Mouse (Mus musculus) kidney, embryonic 14.5 days (tissue): ENCODE measurements at regions not wholly inside any gene's neighbourhood (a gene's known extent, or its start where the extent isn't known, plus 50 kb on each side); places are given as distances from the start of the nearest gene placed in this dataset.
A peak's percentile ranks its signal among the peaks of the same experiment; 100 is the strongest.
"Not testable (repeated sequence)": the region's sequence is repeated elsewhere in the genome, so short reads cannot be mapped to it uniquely, and the experiment has no call there.

Experiments
- ATAC-seq: fragments of 200-750 bp; cut with Nextera tagmentation; 2 replicates; pipeline ENCODE4 v1.8.0; 2017; ENCODE audit warnings: moderate number of reproducible peaks, mild to moderate bottlenecking, moderate TSS enrichment, moderate library complexity; ENCODE audit not compliant: low FRiP score, low TSS enrichment
- H3K27ac ChIP-seq: fragments of 300-500 bp; sonication (generic); 2 replicates; pipeline ENCODE4 v1.5.1; 2014; ENCODE audit warnings: low read depth, mild to moderate bottlenecking, low read length, moderate library complexity, mixed read lengths
- H3K27me3 ChIP-seq: fragments of 300-500 bp; sonication (generic); 2 replicates; pipeline ENCODE4 v1.6.1; 2014; ENCODE audit warnings: mild to moderate bottlenecking, low read length; ENCODE audit not compliant: control insufficient read depth, insufficient read depth
- H3K36me3 ChIP-seq: fragments of 300-500 bp; sonication (generic); 2 replicates; pipeline ENCODE4 v1.6.1; 2014; ENCODE audit warnings: low read length, mixed read lengths; ENCODE audit not compliant: control insufficient read depth, insufficient read depth
- H3K4me1 ChIP-seq: fragments of 300-500 bp; sonication (generic); 2 replicates; pipeline ENCODE4 v1.6.1; 2014; ENCODE audit warnings: low read length, mixed read lengths; ENCODE audit not compliant: control insufficient read depth, insufficient read depth
- H3K4me2 ChIP-seq: fragments of 300-500 bp; sonication (generic); replicated peaks from 2 replicates; pipeline ENCODE4 v1.6.1; 2014; ENCODE audit warnings: low read depth, mild to moderate bottlenecking, low read length
- H3K4me3 ChIP-seq: fragments of 300-500 bp; sonication (generic); 2 replicates; pipeline ENCODE4 v1.5.1; 2014; ENCODE audit warnings: mild to moderate bottlenecking, low read length
- H3K9ac ChIP-seq: fragments of 300-500 bp; sonication (generic); 2 replicates; pipeline ENCODE4 v1.6.1; 2014; ENCODE audit warnings: low read depth, mild to moderate bottlenecking, low read length, moderate library complexity
- H3K9me3 ChIP-seq: fragments of 300-500 bp; sonication (generic); 2 replicates; pipeline ENCODE4 v1.6.1; 2016; ENCODE audit warnings: low read length; ENCODE audit not compliant: control insufficient read depth
- WGBS: fragments of 180-500 bp; shearing (Covaris S2); extraction: QIAGEN DNeasy Blood & Tissue Kit; methylation state at CpG from one replicate; pipeline ENCODE4 v1.1.7; 2014; 5-methylcytosine and 5-hydroxymethylcytosine counted together

DNA sequence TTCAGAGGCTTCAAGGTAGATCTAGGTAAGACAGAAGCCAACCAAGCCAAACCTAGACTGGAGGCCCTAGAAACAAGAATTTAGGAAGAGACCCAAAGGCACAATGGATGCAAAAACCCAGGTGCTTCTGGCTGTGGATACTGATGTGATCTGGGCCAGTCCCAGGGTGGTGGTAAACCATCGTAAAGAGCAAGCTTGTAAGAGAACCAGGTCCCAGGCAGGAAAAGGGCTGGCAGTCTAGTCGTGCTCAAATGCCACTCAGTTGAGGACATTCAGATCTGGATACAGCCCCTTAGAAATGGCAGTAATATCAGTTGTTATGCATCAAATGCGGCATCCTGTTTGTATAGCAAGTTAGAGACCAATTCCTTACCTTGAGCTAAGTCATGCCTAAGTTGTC lies 175.5 kb upstream of the Pkdcc start:
- H3K27me3 ChIP-seq: no peaks in the 10 kb centered on the region
- no peak for ATAC-seq
- no peak overlapping the region for H3K4me3 ChIP-seq
- no peaks in the 10 kb centered on the region for H3K9me3 ChIP-seq
- H3K9ac ChIP-seq: no peak overlapping the region
- no peaks in the 10 kb centered on the region for H3K36me3 ChIP-seq
- H3K4me2 ChIP-seq: no peak overlapping the region
- H3K27ac ChIP-seq: no peak overlapping the region
- H3K4me1 ChIP-seq: peaks cover 5% of the 10 kb centered on the region; the same call in 1 of the 2 replicates
- WGBS: 89% methylated on average over 3 of the region's 3 CpGs

DNA sequence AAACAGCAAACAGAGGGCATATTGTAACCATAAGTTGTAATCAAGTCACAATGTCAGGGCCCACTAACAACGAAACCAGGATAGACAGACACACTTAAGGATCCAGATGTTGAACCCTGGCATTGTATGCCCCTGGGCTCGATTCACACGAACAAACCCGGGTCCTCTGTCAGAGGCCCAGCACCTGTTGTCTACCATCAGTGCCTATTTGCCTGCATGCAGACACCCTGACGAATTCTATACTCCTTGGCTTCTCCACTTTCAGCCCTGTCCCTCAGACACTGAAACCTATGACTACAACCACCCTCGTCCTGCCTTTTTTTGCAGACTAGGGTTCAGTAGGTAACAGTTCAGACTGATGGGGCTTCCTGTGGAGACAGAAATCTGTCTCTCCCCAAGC lies 170.6 kb upstream of the Pkdcc start:
- H3K27ac ChIP-seq: no peak overlapping the region
- ATAC-seq: no peak

DNA sequence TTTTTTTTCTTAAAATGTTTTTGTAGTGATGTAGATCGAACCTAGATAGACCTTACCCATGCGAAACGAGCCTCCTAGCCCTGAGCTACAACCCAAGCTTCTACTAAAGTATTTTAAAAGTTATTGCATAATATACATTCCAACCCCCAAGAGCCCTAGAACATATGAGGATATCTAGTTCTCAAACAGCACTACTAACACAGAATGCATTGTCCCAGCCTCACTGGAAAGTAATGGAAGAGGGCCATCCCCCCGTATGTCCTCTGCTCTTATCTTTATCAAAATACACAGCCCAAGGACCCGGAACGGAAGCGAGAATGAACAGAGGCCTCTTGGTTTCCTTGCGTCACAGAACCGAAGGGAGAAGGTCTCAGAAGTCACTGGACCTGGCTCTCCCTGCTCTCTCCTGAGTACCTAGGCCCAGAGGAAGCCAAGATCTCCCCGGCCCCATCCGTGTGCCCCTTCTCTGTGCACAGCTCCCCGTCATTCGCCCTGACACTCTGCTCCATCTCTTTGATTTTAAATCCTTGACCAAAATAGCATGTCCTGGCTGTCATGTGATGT lies 165.0 kb upstream of the Pkdcc start:
- Histone ChIP-seq H3K4me3 (no peak overlapping the region), H3K27ac (no peak overlapping the region), H3K9me3 (no peaks in the 10 kb centered on the region), H3K4me2 (no peak overlapping the region), H3K4me1 (no peaks in the 10 kb centered on the region), H3K27me3 (no peaks in the 10 kb centered on the region), H3K36me3 (no peaks in the 10 kb centered on the region), H3K9ac (no peak overlapping the region)
- no peak for ATAC-seq
- WGBS: 69% methylated on average over 13 of the region's 13 CpGs

More for the DNA sequence above, 170.6 kb upstream of the Pkdcc start:
- Histone ChIP-seq H3K4me2 (no peak overlapping the region), H3K36me3 (no peaks in the 10 kb centered on the region), H3K4me1 (peaks cover 8% of the 10 kb centered on the region; the same call in 1 of the 2 replicates), H3K27me3 (no peaks in the 10 kb centered on the region), H3K9ac (no peak overlapping the region), H3K9me3 (no peaks in the 10 kb centered on the region), H3K4me3 (no peak overlapping the region)
- WGBS: 65% methylated on average over 6 of the region's 6 CpGs

DNA sequence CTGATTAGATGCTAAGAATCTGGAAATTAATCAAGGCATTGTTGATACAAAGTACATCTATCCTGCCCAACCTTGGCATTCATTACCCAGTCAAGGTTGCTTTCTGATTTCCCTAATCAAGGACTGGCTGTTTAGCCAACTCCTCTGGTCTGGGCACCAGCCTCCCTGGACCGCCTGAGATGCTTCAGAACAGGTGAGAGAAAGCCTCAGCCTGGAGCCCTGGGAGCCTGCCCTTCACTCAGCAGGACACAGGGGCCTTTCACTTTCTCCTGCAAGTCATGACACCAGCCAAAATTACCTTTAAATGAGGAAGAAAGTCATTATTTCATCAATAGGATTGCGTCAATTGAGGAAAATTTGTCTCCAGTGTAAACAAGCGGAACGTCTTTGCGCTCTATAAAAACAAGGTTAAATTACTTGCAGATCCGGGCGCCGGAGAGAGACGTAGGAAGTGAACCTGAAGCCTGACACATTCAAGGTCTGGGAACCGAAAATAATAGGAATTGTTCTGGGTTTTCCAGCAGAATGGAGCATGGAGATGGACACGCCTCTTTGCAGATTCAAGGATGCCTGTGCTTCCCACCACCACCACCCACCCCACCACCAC lies 164.4 kb upstream of the Pkdcc start:
- no peak overlapping the region for H3K4me2 ChIP-seq
- 36% methylated on average over 11 of the region's 11 CpGs for WGBS
- no peak; the same call in 1 of the 2 replicates for ATAC-seq
- H3K9ac ChIP-seq: no peak overlapping the region
- H3K4me3 ChIP-seq: no peak overlapping the region
- H3K36me3 ChIP-seq: no peaks in the 10 kb centered on the region
- no peaks in the 10 kb centered on the region for H3K9me3 ChIP-seq
- H3K4me1 ChIP-seq: no peaks in the 10 kb centered on the region
- H3K27ac ChIP-seq: no peak overlapping the region
- H3K27me3 ChIP-seq: no peaks in the 10 kb centered on the region

DNA sequence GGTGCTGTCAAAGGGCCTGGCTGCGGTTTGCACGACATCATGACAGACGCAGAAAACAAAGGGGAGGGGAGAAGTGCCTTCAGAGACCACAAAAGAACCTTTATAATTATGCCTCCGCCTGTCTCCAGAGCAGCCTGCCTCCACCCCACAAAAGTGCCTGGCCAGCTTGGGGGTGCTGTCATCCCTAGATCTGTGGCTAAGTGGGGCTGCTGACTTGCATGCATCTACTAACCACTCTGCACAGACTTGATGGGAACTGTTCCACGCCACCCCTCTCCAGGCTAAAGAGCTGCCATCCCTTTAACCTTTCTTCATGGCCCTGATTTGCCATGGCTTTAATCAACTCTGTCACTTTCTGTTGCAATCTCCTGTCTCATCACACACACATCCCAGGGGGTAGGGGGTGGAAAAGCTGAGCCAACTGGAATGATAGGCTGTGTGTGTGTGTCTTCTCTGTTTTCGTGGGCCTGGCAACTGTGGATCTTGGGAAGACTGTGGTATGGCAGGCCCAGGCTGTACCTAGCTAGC lies 162.4 kb upstream of the Pkdcc start:
- no peak overlapping the region for H3K27ac ChIP-seq
- no peak overlapping the region for H3K9ac ChIP-seq
- H3K4me3 ChIP-seq: no peak overlapping the region
- no peaks in the 10 kb centered on the region for H3K27me3 ChIP-seq
- H3K9me3 ChIP-seq: no peaks in the 10 kb centered on the region
- WGBS: 68% methylated on average over 6 of the region's 6 CpGs
- no peak for ATAC-seq
- no peaks in the 10 kb centered on the region for H3K4me1 ChIP-seq
- no peak overlapping the region for H3K4me2 ChIP-seq
- no peaks in the 10 kb centered on the region for H3K36me3 ChIP-seq

DNA sequence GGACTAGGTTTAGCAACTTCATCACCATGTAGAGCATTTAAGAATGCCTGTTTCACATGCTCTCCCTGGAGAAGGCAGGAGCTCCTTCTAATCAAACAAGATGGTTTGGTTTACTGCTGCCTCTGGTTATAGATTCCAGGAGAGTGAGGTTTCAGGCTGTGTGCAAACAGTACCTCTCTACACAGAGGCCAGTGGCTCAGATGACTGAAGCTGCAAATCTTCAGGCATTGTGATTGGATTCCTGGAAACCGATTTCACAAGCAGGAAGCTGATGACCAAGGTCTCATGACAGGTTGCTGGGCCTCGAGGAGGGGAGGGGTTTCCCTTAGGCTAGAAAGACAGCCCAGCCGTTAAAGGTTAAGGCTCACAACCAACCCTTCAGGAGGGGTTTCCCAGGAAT lies 157.3 kb upstream of the Pkdcc start:
- Histone ChIP-seq H3K4me1 (no peaks in the 10 kb centered on the region), H3K27me3 (no peaks in the 10 kb centered on the region), H3K4me3 (no peak overlapping the region), H3K36me3 (no peaks in the 10 kb centered on the region), H3K9ac (no peak overlapping the region), H3K4me2 (no peak overlapping the region), H3K9me3 (no peaks in the 10 kb centered on the region), H3K27ac (no peak overlapping the region)
- ATAC-seq: no peak
- 12% methylated on average over 3 of the region's 3 CpGs for WGBS

DNA sequence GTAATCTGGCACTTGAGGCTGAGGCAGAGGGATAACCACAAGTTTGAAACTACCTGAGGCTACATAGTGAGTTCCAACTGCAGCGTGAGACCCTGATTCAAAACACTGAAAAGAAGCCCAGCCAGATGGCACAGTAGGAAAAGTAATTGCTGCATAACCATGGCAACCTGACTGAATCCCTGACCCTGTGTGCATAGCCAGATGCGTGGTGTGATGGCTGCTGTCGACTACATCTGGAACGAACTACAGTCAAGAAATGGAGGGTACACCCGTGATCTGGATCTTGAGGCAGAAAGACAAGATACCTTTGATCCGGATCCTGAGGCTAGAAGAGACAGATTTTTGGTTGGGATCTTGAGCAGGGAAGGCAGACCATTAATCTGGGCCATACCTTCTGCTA lies 153.2 kb upstream of the Pkdcc start:
- no peak overlapping the region for H3K27ac ChIP-seq
- no peaks in the 10 kb centered on the region for H3K36me3 ChIP-seq
- WGBS: 76% methylated on average over 6 of the region's 6 CpGs
- no peak overlapping the region for H3K9ac ChIP-seq
- no peak for ATAC-seq
- H3K4me1 ChIP-seq: no peaks in the 10 kb centered on the region
- H3K9me3 ChIP-seq: no peaks in the 10 kb centered on the region
- no peak overlapping the region for H3K4me3 ChIP-seq
- H3K27me3 ChIP-seq: no peaks in the 10 kb centered on the region
- no peak overlapping the region for H3K4me2 ChIP-seq

DNA sequence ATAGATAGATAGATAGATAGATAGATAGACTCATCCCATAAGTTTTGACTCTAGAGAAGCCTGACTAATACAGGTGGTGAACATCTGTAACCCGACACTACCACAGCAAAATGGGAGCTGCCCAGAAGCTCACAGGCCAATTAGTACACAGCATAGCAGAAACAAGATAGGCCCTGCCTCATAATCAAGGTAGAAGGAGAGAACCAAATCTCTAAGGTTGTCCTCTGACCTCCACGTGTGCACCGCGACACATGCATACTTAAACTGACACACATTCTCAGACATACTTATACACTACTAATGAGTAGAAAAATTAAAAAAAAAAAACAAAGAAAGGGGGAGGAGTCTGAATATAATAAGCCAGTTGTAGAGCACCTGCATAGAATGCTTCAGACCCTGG lies 151.2 kb upstream of the Pkdcc start:
- H3K4me2 ChIP-seq: peak overlapping the region; percentile 15; the same call in 1 of the 2 replicates
- H3K27me3 ChIP-seq: no peaks in the 10 kb centered on the region
- H3K4me3 ChIP-seq: no peak overlapping the region
- H3K9me3 ChIP-seq: no peaks in the 10 kb centered on the region
- no peaks in the 10 kb centered on the region for H3K36me3 ChIP-seq
- H3K4me1 ChIP-seq: no peaks in the 10 kb centered on the region
- no peak for ATAC-seq
- no peak overlapping the region for H3K27ac ChIP-seq
- no peak overlapping the region for H3K9ac ChIP-seq
- WGBS: 27% methylated on average over 4 of the region's 4 CpGs

DNA sequence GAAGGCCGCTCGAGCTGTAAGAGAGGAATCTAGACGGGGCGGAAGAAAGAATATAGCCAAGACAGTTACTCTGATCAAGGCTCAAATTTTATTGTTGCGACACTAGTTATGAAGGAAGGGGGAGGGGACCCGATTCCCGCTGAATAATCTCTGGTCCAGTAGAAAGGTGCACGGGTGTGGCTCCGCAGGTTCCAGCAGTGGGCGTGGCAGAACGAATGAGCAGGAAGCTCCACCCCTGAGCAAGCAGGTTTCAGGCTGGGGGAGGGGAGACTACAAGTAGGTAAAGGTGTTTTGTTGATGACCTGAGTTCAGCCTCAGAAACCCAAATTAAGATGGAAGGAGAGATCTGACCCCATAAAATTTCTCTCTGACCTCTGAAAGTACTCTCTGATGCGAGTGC lies 150.7 kb upstream of the Pkdcc start:
- not testable (repeated sequence) for H3K4me3 ChIP-seq, H3K9me3 ChIP-seq, H3K27ac ChIP-seq, H3K27me3 ChIP-seq, H3K4me1 ChIP-seq, H3K36me3 ChIP-seq, H3K9ac ChIP-seq, ATAC-seq
- 13% methylated on average over 12 of the region's 12 CpGs for WGBS
- 0 out of 2 replicates have a peak overlapping the region, but pooled peaks have one; percentile 15 for H3K4me2 ChIP-seq
